Mouse (Mus musculus) mature B cell (primary cell): ENCODE results near the gene Swi5.

Experiments used
- in situ Hi-C: fragments of 300-500 bp; cut with MboI; formaldehyde crosslinking; loops from 2 replicates; pipeline ENCODE4 v1.14.3; 2019

Gene Swi5

DNA sequence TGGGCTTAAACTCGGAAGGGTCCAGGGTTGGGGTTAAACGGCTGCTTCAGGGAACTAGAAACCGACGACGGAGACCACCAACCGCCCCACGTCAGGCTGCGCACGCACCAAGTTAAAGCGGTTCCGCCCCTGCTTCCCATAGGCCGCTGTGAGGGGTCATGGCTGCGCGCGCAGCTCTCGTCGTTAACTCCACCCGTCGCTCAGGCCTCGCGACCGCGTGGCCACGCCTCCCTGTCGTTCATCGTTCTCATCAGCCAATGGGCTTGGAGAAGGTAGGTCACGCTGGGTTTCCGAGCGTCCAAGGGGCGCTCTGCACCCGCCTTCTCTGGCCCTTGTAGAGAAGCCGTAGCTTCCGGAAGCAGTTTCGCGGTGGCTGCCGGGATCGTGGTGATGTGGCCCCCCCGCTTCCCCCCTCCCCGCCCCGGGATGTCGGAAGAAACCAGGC lies at the start of gene Swi5:
Gene Swi5, minus strand, starts transcription at position 153 of the 445 bp plus-strand sequence.
- in situ Hi-C loops, result no loop called here

DNA sequence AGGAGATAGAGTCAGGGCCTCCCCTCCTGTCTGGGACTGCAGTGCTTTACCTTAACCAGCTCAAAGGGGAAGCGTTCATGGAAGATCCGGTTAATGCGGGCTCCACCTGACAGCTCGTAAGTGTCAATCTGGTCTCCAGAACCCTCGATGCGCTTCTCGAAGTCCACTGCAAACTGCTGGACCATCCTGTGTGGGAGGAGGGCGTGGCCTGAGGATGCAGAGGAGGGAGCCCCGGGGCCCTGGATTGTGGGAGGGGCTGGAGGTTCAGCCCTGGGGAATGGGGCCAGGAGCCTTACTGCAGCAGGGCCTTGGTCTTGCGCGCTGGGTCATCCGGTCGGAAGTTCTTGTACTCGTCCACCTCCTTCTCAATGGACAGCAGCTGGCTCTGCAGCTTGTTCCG lies 48.0 kb upstream of the Swi5 start:
- in situ Hi-C loops, result no loop called here

DNA sequence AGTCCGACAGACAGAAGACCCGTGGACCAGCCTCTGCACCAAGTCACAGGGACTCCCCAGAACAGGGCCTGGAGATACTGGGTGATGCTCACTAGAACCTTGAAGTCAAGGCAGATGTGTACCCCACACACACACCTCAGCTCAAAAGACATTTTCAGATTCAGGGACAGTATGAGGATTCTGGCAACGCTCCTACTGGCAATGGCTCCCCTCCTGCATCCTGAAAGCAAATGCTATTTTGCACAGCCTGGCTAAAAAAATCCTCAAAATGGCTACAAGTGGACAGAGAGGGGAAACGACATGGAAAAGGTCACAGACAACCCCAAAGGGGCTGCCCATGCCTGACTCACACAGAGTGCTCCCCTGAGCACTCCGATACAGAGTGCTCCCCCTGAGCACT lies 44.3 kb upstream of the Swi5 start:
- in situ Hi-C loops, result no loop called here

DNA sequence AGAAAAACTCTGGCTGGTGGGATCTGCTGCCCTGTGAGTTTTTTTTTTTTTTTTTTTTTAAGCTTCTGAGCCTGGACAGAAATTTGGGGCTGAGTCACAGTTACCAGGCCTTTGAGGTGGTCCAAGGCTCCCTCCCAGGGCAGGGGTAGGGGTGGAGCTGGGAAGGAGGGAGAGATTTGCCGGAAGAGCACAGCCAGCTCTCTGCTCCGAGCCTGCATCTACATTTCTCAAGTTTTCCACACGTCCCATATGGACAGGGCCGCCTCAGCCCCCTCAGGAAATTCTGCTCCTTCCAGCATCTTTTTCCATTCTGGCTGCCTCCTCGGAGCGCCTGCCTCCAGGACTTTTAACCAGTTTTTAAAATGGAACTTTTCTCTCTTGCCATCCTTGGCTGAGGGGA lies 41.7 kb upstream of the Swi5 start:
- in situ Hi-C loops, result no loop called here

DNA sequence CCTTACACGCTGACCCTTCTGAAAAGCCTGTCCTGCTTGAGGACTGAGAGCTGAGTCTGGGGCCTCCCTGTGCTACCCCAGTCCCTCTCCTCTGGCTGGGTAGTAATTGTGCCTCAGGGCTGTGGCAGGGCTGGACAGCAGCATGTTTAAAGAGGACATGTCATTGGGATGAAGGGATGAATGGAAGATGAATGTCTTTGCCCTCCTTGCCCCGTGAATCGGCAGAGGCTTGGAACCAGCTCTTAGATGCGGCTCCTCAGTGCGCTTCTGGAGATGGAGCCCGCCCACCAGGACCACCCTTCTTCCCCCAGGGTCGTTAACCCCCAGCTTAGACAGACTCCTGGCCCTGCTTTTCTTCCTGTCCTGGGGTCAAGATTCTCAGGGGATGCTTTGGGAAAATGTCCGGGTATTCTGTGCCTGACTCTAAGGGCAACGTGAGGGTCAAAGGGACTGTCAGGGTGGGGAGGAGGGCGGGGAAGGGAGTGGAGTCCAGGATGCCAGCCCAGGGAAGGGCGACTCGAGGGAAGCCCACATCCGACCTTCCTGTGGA lies 41.1 kb upstream of the Swi5 start:
- in situ Hi-C loops, result no loop called here

DNA sequence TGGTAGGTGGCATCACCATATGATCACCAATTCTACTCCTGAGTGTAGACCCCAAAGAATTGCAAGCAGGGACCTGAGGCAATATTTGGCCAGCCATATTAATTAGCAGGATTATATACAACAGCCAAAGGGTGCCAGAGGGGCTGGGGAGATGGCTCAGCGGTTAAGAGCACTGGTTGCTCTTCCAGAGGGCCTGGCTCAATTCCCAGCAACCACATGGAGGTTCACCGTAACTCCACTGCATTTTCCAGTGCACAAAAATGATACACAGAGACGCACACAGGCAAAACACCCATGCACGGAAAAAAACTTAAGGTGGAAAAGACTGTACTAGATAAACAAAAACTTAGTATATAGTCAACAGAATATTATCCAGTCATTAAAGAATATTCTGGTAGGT lies 39.3 kb upstream of the Swi5 start:
- in situ Hi-C loops, result no loop called here

DNA sequence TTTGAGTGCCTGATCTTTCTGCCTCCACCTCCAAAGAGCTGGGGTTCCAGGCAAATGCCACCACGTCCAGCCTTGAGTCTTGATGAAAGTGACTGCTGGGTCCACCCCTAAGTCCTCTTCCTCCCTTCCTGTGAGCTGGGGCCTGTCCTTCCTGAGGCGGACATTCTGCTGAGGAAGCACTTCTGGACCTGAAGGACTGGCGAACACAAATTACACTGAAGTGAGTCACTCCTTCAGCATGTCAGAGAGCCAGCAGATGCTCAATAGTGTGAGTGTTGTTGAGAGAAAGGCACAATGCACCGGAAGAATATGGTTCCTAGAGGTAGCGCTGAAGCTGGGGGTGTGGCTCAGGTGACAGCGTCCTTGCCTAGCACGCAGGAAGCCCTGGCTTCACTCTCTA lies 37.5 kb upstream of the Swi5 start:
- in situ Hi-C loops, result no loop called here

DNA sequence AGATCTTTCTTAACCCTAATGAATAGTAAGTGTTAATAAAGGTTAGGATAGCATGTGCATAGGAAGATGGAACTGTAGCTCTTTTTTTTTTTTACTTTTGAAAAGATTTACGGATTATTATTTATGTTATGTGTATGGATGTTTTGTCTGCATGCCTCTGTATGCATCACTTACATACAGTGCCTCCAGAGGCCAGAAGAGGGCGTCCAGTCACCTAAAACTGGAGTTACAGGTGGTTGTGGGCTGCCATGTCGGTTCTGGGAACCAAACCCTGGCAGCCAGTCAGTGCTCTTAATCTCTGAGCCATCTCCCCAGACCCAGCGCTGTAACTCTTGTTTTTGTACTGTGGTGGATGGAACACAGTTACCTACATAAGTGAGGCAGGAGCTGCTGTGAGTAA lies 36.4 kb upstream of the Swi5 start:
- in situ Hi-C loops, result no loop called here

DNA sequence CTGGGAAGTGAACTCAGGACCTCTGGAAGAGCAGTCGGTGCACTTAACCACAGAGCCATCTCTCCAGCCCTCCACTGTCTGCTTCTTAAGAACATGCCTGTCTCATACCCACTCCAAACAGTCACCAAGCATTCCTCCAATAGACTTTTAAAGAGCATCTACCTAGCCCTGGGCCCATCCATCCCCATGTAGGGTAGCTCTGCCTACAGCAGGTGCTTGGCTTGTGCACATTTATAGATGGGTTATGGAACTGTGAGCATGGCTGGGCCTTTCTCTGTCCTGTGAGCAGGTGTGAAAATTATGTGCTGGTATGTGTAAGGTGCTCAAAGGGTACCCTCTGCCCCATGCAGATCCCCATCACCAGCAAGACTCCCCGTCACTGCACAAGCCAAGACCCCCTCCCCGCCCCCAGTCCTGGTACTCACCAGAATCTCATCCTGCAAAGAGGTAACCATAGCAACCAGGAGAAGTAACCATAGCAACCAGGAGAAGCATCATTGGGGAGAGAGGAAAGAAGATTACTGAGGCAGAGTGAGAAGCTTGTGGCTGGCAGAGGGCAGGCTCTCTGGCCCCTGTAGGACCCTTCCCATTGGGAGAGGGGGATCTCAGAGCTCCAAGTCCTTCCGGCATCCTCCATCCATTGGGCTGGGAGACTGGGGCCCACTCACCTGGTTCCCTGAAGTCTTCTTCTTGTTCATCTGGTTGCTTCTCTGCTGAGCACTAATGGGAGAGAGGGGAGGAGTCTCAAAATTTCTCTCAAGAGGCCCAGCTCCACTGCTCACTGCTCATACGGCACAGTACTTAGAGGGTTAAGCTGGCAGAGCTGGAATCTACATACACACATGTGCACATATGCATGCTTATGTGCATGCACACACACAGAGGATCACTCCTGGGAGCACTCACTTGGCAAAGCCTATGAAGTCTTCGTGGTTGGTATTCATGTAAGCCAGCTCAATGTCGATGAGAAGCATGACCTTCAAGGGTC lies 35.2 kb upstream of the Swi5 start:
- in situ Hi-C loops, result no loop called here

DNA sequence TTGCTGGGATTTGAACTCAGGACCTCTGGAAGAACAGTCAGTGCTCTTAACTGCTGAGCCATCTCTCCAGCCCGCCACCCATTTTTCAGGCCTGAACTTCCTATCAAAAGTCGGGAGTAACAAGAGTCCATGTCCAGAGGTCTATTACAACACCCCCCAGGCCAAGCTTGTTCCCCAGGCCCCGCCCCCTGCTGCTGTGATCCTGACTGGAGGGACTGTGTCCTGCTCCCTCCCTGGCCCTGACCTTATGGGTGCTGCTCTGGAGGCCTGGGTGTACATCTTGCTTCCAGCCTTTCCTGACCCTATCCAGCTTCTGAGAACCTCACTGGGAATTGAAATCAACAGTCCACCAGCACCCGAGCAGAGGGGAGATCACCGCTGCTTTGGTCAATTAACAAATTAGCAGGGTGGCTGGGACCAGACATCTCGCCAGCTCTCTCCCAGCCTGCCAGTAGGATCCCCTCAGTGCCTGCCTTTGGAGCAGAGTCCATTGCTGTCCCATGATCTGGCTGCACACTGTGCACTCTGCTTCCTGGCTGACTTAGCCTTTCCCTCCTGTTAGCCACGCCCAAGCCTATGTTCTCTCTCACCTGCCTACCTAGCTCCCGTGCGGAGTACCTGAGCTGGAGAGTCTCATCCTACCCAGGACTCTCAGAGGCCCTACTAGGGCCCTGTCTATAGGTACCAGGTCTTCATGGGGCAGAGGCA lies 33.9 kb upstream of the Swi5 start:
- in situ Hi-C loops, result no loop called here

DNA sequence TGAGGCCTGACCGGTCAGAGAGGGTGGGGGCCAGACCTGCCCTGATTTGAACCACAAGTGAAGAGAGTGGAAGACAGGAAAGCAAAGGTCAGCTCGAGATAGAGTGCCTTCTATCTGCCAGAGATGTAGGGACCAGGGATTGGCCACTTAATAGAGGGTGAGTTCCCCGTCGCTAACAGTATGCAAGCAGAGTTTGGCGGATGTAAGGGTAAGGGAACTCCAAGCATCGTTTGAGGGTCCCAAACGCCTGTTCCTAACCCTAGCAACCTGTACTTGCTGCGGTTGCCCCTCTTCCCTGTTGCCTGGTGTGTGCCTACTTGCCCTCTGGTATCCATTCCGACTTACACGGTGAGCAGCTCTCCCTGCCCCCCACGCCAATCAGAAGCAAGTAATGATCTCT lies 32.8 kb upstream of the Swi5 start:
- in situ Hi-C loops, result no loop called here

DNA sequence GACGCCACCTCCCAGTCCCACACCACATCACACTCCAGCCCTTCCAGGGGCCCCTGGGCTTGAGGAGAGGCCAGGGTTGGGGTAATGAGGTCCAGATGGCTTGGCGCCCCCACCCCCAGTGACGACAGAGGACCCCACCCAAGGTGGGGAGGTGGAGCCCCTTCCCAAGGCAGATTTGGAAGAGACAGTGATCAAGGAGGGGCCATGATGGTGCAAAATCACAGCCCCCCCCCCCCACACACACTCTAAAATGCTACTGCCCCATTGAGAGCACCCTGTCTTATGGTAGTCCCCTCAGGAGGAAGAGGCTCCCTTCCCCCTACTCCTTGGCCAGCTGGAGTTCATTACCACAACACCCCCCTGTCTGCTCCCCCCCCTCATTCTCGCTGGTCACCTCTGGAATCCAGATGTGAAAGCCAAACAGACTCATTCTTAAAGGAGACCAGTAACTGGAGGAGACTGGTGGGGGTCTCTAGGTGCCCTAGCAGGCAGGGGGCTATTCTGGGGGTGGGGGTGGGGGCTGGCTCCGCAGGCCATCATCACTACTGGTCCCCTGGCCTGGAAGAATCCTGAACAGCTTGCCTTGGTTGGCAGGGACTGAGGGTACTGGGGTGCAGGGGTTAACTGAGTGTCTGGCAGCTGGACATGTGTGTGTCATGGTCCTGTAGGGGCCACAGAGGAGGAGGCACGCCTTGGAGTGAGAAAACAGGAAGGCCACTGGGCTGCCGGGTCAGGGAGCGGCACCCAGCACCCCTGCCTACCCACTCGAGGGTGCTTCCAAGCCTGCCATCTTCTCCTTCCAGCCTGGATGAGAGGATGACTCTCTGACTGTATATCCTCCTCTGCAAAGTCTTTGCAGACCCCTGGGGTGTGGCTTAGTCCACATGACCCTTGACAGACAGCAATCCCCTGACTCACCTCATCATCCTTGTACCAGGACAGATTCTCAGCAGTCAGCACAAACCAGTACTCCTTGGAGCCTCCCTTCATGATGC lies 32.0 kb upstream of the Swi5 start:
- in situ Hi-C loops, result no loop called here

DNA sequence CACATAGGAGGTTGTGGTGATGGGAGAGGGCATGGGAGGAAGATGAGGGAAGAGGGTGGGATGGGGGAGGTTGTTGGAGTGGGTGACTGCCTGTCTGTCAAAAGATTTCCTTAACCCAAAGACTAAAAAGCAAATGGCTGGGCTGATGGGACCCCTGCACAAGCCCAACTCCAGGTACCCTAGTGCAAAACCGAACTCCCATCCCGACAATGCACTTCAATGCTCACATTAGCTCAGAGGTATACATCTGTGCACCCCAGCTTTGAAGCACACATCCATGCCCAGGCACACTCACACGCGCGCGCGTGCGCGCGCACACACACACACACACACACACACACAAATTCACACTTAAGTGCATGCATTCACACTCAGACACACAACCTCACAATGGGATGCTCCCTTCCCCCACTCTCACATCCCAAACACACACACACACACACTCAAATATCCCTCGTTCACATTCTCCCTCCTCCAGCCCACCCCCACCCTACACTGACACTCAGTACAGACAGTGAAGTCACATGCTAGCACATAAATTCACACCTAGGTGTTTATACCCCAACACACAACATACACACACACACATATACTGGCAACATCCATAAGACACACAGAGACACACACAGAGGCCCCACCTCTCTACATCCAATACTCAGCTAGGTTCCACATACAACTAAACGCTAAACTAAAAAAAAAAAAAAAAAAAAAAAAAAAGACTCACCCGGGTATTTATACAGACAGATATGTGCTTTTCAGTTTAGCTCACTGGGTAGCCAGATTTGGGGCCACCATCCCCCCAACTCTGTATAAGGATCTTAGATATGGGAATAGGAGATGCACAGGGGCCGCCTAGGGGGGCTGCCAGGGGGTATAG lies 31.1 kb upstream of the Swi5 start:
- in situ Hi-C loops, result no loop called here

DNA sequence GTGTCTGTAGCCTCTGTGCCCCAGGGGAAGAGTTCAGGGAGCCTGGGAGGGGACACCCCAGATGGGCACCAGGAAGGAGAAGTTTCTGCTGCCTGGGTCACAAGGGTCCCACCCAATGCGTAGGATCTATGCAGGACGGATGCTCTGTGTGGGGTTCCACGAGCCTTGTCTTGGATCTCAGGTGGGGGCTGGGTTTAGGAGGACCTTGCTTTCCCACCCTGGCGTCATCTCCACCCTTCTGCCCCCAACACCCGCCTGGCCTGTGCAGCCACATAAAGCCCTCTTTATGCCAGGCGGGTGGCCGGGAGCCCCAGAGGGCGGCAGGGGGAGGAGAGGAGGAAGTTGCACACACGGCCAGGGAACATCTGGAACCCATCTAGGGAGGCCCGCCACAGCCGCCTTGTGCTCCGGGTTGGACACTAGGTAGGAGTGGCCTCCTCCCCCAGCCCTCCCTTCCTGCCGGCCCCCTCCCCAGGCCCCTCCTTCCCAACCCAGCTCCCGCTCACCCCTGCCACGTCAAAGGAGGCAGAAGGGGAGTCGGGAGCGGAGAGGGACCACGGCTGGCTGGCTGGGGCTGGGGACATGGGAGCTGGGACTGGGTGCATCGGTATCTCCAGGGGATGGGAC lies 30.0 kb upstream of the Swi5 start:
- in situ Hi-C loops, result no loop called here

DNA sequence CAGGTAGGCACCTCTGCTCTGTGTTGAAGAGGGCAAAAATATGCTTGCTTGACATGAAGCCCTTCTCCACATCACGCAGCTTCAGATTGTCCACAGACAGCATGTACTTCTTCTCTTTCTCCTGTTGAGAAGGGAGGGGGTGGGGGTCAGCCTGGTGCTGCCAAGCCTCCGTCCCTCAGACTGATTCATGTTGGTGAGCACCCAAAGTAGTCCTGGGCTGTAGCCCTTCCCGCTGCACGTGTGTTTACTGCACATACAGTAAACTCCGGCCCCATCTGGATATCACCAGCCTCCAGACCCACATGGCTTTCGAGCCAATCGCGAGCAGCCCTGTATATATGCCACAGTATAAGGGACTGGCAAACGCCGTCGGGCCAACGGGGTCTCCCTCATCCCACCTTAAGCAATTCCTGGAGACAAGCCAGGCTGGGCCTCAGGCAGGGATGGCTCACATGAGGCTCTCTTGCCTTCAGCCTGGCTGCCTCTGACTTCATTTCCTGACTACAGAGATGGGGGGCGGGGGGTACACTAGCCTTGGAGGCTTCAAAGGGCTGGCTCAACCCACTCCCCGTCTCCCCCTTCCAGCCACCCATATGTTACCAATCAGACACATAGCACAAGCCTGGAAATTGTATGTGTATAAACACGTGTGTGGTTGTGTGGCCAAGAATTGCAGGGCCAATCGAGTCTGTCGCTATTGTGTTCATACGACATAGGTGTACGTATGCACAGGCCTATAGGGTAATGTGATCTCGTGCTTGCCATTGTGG lies 29.2 kb upstream of the Swi5 start:
- in situ Hi-C loops, result no loop called here

DNA sequence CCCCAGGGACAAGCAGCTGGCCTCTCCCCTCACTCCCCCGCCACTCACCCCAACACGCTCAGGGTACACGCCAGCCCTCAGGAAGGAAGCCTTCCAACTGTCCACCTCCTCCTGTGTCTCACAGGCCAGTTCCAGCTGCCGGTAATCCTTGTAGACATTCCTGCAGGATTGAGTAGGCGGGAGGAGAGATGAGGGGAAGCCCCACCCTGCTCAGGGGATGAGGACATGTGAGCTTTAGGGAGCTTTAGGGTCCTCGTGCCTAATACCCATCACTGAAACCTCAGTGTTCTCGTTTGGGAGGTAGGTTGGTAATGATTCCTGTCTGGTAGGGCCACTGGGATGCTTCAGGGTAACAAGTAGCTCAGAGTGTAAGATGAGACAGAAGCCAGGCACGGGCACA lies 27.9 kb upstream of the Swi5 start:
- in situ Hi-C loops, result no loop called here

DNA sequence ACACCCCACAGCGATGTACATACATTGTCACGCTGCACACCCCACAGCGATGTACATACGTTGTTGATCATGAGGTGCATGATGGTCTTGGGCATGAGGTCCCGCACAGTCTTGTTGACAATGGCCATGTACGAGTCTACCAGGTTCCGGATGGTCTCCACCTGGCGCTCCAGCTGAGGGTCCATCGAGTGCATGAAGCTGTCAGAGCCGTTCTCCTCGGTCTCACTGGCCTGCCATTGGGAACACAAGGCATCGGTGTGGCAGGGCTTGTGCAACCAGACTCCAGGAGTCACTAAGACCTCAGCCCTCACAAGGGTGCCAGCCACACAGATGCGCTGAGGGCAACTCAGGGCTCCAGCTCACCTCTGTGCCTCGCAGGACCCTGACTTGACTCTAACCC lies 27.0 kb upstream of the Swi5 start:
- in situ Hi-C loops, result no loop called here

DNA sequence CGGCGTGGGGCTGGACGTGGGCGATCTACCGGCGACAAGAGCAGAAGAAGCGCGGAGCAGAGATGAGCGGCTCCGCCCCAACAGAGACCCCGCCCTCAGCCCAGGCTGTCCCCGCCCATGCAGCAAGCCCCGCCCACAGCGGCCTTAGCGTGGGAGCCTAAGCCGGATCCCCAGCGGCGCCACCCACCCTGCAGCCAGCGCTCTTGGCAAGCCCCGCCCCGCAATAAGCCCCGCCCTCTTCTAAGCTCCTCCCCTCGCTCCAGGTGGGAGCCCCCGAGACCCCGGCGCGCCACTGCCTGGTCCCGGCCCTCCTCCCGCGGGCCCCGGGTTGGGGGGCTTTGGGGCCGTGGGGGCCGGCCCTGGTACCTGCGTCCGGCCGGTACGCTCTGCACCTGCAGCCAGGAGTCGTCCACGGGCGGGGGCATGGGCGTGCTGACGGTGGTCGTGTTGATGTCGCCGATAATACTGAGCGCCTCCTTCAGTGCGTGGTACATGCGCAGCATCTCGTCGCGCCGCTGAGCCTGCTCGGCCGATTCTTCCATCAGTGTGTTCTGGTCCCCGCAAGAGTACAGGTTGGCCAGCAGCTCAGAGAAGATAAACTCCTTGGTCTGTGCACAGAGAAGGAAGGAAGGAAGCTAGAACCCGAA lies 24.6 kb upstream of the Swi5 start:
- in situ Hi-C loops, result no loop called here
